Mouse (Mus musculus): ENCODE data around the gene Pycard. TPM values are rescaled to one million over a fixed set of nuclear protein-coding genes. Genes with fewer than 3 reads are reported as not detected.
A peak's percentile ranks its signal among the peaks of the same experiment; 100 is the strongest.
"Not testable (repeated sequence)": the region's sequence is repeated elsewhere in the genome, so short reads cannot be mapped to it uniquely, and the experiment has no call there.

Pycard gene
- total RNA-seq, 2 experiments from 2014 or later = 1.5 to 3.7 TPM

DNA sequence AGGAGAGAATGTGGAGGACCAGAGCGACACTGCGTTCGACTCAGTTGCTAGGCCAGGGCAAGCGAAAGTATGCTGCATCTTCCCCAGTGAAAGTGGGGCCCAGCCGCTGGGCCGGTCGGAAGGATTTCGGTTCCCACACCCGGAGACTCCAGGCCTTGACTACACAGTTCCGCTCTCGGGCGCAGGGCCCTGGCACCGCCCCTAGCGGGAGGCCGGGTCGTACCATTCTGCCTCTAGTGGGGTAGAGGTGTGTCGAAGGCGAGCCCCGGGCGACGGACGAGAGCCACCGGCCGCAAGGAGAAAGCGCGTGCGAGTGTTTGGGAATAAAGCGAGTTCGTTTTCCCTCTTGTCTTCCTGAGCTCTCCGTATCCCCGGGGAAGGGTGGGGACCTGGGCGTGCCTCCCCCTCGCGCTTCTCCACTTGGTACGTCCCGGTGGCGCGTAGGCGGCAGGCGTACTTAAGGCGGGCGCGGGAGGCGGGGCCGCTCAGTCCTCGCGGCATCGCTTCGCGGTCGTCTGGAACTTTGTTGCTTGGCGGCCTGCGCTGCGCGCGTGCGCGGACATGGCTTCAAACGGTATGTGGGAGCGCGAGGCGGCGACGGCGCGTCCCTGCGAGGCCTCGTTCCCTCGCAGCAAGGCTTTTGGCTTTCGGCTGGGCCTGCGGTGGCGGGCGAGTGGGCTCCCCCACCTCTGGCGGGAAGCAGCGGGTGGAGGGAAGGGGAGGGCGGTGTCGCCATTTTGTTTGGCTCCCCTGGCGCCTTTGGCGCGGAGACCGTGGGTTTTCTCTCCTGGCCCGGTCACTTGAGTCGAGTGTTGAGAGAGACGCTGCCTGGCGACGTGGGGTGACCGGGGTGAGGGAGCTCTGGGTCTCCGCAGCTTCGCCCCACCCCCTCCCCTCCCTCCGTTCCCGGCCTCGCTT is 26.4 kb downstream of the Pycard start, which contains the start of gene Fus:
Gene Fus, plus strand, starts transcription at position 454 of the 918 bp plus-strand sequence.
- Histone ChIP-seq H3K4me3 (peak within 1 kb of the TSS; percentile 94), H3K27ac (peak within 1 kb of the TSS; percentile 100)
- intact Hi-C loops (cut with DNase I) = loop anchor here (1.0 to 5.0 kb wide), 3 partner anchors 32 to 190 kb away; partner anchors contain the start of genes Kat8 and Setd1a
- peak; percentile 22; the same call in 1 of the 2 replicates for TF ChIP-seq CTCF (IDR thresholded peaks at IDR 0.05)
- peak; percentile 92 to 96 for DNase-seq (ENCODE audit: extremely low spot score in 1 of 2, low spot score in 2 of 2)

GRCm38 (mm10) chr7:127966371-127966918 is 27.2 kb downstream of the Pycard start:
- no peak for TF ChIP-seq CTCF (IDR thresholded peaks at IDR 0.05)
- Histone ChIP-seq H3K4me3 (peak overlapping the region; percentile 94), H3K27ac (peak overlapping the region; percentile 100)
- DNase-seq (ENCODE audit: extremely low spot score in 1 of 2, low spot score in 2 of 2) = no peak
- intact Hi-C loops (cut with DNase I) = loop anchor here (2.0 to 5.0 kb wide), 2 partner anchors 54 to 189 kb away; partner anchors contain the start of genes Kat8 and Setd1a

DNA sequence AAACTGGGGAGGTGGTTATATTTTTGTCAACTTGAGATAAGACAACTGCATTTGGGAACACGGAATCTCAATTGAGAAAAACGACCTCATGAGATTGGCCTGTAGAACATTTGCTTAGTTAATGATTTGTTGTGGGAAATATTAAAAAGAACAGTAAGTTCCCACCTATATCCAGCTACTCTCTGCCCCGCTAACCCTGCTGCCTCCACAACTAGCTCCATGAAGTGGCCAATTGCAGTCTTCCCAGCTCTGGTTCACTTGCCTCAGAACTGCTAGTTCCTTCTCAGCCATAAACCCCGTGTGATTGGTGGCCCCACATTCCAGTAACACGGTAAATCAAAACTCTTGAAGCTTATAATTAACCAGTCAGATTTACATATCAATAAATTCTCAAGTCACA is 34.3 kb downstream of the Pycard start:
- Histone ChIP-seq H3K4me3 (no peak overlapping the region), H3K27ac (no peak overlapping the region)
- TF ChIP-seq CTCF (IDR thresholded peaks at IDR 0.05) = no peak
- DNase-seq (ENCODE audit: extremely low spot score in 1 of 2, low spot score in 2 of 2) = no peak
- intact Hi-C loops (cut with DNase I) = no loop called here

DNA sequence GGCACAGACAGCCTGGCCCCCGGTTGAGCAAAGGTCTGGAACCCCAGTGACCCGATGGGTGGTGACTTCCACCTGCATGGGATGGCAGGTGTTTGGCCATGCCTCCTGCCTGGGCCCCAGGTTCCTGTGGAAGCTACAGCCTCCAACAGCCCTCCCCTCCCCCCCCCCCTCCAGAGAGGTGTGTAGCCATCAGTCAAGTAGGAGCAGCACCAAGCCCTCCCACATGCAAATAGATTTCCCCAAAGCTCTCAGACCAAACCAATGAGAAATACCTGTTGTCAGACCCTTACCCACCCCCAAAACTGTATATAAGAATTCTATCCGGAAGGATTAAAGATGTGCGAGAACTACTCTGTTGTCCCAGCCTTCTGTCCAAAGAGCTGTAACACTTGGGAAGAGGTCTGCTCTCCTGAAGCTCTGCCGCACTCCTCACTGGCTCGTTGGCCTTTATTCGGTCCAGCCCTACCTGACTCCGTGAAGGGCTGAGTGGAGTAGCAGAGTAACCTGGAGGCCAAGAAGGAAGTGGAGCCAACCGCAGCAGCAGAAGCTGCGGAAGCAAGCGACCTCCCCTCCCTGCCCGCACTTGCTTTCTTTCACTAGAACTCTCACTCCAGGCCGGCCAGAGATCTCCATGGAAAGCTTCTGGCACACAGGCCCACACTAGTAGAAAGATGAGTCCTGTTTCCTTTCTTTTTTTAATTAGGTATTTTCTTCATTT is 40.6 kb downstream of the Pycard start:
- intact Hi-C loops (cut with DNase I) = no loop called here
- no peak for TF ChIP-seq CTCF (IDR thresholded peaks at IDR 0.05)
- Histone ChIP-seq H3K27ac (no peak overlapping the region), H3K4me3 (no peak overlapping the region)
- DNase-seq (ENCODE audit: extremely low spot score in 1 of 2, low spot score in 2 of 2) = no peak

DNA sequence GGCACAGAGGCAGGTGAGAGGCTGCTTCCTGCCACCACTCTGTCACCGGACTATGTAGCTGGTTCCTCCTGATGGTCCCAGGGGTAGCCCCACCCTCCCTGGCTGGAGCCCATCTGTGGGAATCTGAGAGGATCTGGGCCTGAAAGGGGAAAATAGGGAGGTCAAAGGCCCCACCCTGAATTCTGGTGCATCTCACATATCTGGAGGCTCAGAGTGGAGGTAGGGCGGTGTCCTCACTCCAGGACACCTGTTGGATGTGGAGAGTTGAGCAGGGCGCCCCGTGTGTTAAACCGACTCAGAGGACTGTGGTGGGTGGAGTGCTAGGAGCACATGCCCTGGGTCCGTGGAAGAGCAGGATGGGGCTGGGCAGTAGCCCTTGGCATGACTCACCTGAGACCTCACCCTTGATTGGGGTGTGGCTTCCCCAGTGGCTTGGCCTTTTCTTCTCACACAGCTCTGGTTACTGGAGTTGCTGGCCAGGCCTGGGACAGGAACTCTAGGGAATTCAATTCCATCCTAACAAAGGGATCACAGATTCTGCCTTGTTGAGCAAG is 47.1 kb downstream of the Pycard start, which contains the start of gene Prss36:
Gene Prss36, minus strand, starts transcription at position 256 of the 554 bp plus-strand sequence.
- no peak for DNase-seq (ENCODE audit: extremely low spot score in 1 of 2, low spot score in 2 of 2)
- Histone ChIP-seq H3K27ac (no peak within 1 kb of the TSS), H3K4me3 (no peak within 1 kb of the TSS)
- TF ChIP-seq CTCF (IDR thresholded peaks at IDR 0.05) = no peak
- intact Hi-C loops (cut with DNase I) = no loop called here

- no peak overlapping the region for H3K27ac ChIP-seq
- no peak for DNase-seq (ENCODE audit: extremely low spot score in 1 of 2, low spot score in 2 of 2)
- intact Hi-C loops (cut with DNase I) = no loop called here
- no peak overlapping the region for H3K4me3 ChIP-seq
- no peak for TF ChIP-seq CTCF (IDR thresholded peaks at IDR 0.05)
Measured at GRCm38 (mm10) chr7:127944614-127945013, 49.1 kb downstream of the Pycard start.

- intact Hi-C loops (cut with DNase I) = not testable (repeated sequence)
- TF ChIP-seq CTCF (IDR thresholded peaks at IDR 0.05) = peak; percentile 26
Measured at GRCm38 (mm10) chr7:127942097-127942496, 51.6 kb downstream of the Pycard start.

More at GRCm38 (mm10) chr7:127942097-127942496, 51.6 kb downstream of the Pycard start:
- DNase-seq (ENCODE audit: extremely low spot score in 1 of 2, low spot score in 2 of 2); H3K27ac ChIP-seq; H3K4me3 ChIP-seq: not testable (repeated sequence)

Other genes starting within 250 kb of the Pycard start
- 10 to 100 TPM; 72.4 to 81.5 TPM for gene Fbxl19, start 249.3 kb downstream of the Pycard start, total RNA-seq (2021)
- gene Orai3, start 224.1 kb downstream of the Pycard start, total RNA-seq (2021) = 10 to 100 TPM; 19.8 to 21.8 TPM
- 10 to 100 TPM; 48.8 to 55.2 TPM for gene Setd1a, start 217.2 kb downstream of the Pycard start, total RNA-seq (2021)
- gene Gm49388, start 208.3 kb downstream of the Pycard start, total RNA-seq (2021) = 1 to 10 TPM; 4.2 to 4.3 TPM
- gene Hsd3b7, start 193.3 kb downstream of the Pycard start, total RNA-seq (2021) = 1 to 10 TPM; 4.2 to 4.5 TPM
- gene Stx4a, start 169.6 kb downstream of the Pycard start, total RNA-seq (2021) = 10 to 100 TPM; 85.7 to 98.9 TPM
- gene Stx1b, start 169.3 kb downstream of the Pycard start, total RNA-seq (2021) = 100 to 1,000 TPM; 449 to 456 TPM
- 10 to 100 TPM; 34.2 to 34.6 TPM for gene Zfp646, start 117.6 kb downstream of the Pycard start, total RNA-seq (2021)
- 10 to 100 TPM; 23.3 to 24.1 TPM for gene Zfp668, start 117.0 kb downstream of the Pycard start, total RNA-seq (2021)
- 1 to 10 TPM; 2.1 to 2.8 TPM for gene Prss53, start 102.9 kb downstream of the Pycard start, total RNA-seq (2021)
- not detected for gene Gm21974, start 98.4 kb downstream of the Pycard start, total RNA-seq (2021)
- 10 to 100 TPM; 22.0 to 23.4 TPM for gene Vkorc1, start 98.2 kb downstream of the Pycard start, total RNA-seq (2021)
- 10 to 100 TPM; 38.5 to 39.9 TPM for gene Bckdk, start 89.8 kb downstream of the Pycard start, total RNA-seq (2021)
- 10 to 100 TPM; 34.7 to 35.4 TPM for gene Kat8, start 81.4 kb downstream of the Pycard start, total RNA-seq (2021)
- gene Prss8, start 63.8 kb downstream of the Pycard start, total RNA-seq (2021) = under 1 TPM; 0.26 to 0.38 TPM
- gene Prss36, start 47.1 kb downstream of the Pycard start, total RNA-seq (2021) = 1 to 10 TPM; 8.5 to 9.8 TPM
- 100 to 1,000 TPM; 299 to 305 TPM for gene Fus, start 26.4 kb downstream of the Pycard start, total RNA-seq (2021)
- 1 to 10 TPM; 1.0 to 1.1 TPM for gene Trim72, start 10.1 kb upstream of the Pycard start, total RNA-seq (2021)
- 10 to 100 TPM in 1 of 2 experiments, 1 to 10 TPM in 1; 9.2 to 10.9 TPM for gene Itgam, start 68.8 kb upstream of the Pycard start, total RNA-seq (2021)
- gene Gm49368, start 68.8 kb upstream of the Pycard start, total RNA-seq (2021) = not detected
- gene Itgax, start 135.7 kb upstream of the Pycard start, total RNA-seq (2021) = under 1 TPM in 1 of 2 experiments, not detected in 1; 0.07 TPM
- not detected for gene Itgad, start 160.5 kb upstream of the Pycard start, total RNA-seq (2021)
- gene Cox6a2, start 212.5 kb upstream of the Pycard start, total RNA-seq (2021) = 1 to 10 TPM; 7.5 to 9.8 TPM
- gene Armc5, start 243.5 kb upstream of the Pycard start, total RNA-seq (2021) = 10 to 100 TPM; 12.3 to 13.6 TPM
- 1 to 10 TPM; 3.3 to 4.2 TPM for gene 9130023H24Rik, start 244.2 kb upstream of the Pycard start, total RNA-seq (2021)

Data from left cerebral cortex, adult 2 months (tissue).